ENCODE assay signal across 17 mouse cellular contexts in genomic region chr13:113917376-113917775, GRCm38 (mm10).
DNase-seq lines count a peak whose midpoint lies in the region; ATAC-seq lines count a peak whose summit lies in the region.
"Had no signal": no experiment of that assay in that cellular context is flagged by ENCODE, and none has a peak within 500 bp of the region (broad histone marks: within the 10 kb centered on the region; RNA-seq: fewer than 3 reads in every experiment).

No protein-coding gene starts in this region.

- peak overlapping the region; percentile 87 for H3K27ac ChIP-seq in hindbrain, embryonic 11.5 days (ENCODE audit: low read depth, low read length)
- H3K27ac ChIP-seq in midbrain, embryonic 13.5 days = peak overlapping the region; percentile 85
- H3K27ac ChIP-seq: left cerebral cortex, adult 2 months; limb, embryonic 15.5 days; macrophage had no signal

- peak overlapping the region; percentile 37 for H3K4me2 ChIP-seq in hindbrain, embryonic 11.5 days (replicated peaks; ENCODE audit: low read depth, low read length)
- H3K4me2 ChIP-seq in midbrain, embryonic 13.5 days (replicated peaks) = peak overlapping the region; percentile 48
- H3K4me2 ChIP-seq: limb, embryonic 15.5 days had no signal

- no peak overlapping the region for H3K4me3 ChIP-seq in hindbrain, embryonic 11.5 days (ENCODE audit: low read depth, low read length)
- no peak overlapping the region for H3K4me3 ChIP-seq in midbrain, embryonic 13.5 days (replicated peaks)
- H3K4me3 ChIP-seq: erythroblast, embryonic 14.5 days; limb, embryonic 15.5 days had no signal

- H3K9ac ChIP-seq in hindbrain, embryonic 11.5 days (ENCODE audit: low read depth, low read length) = peak overlapping the region; percentile 29; the same call in 1 of the 2 replicates
- H3K9ac ChIP-seq in midbrain, embryonic 13.5 days (replicated peaks) = peak overlapping the region; percentile 59; the same call in 1 of the 2 replicates
- H3K9ac ChIP-seq: limb, embryonic 15.5 days had no signal

- H3K9me3 ChIP-seq in hindbrain, embryonic 11.5 days (ENCODE audit: control insufficient read depth, low read length) = no peaks in the 10 kb centered on the region
- H3K9me3 ChIP-seq in midbrain, embryonic 13.5 days = no peaks in the 10 kb centered on the region
- H3K9me3 ChIP-seq: limb, embryonic 15.5 days had no signal

- no peaks in the 10 kb centered on the region for H3K27me3 ChIP-seq in hindbrain, embryonic 11.5 days (ENCODE audit: control insufficient read depth, insufficient read depth, low read length)
- H3K27me3 ChIP-seq in midbrain, embryonic 13.5 days = peaks cover 5% of the 10 kb centered on the region; the same call in 1 of the 2 replicates
- H3K27me3 ChIP-seq: limb, embryonic 15.5 days had no signal

- intact Hi-C loops in heart, postnatal 14 days (cut with DNase I) = no loop called here

- 56% methylated on average over 6 of the region's 6 CpGs for WGBS in hindbrain, embryonic 11.5 days
- WGBS in midbrain, embryonic 13.5 days = 29% methylated on average over 6 of the region's 6 CpGs

- H3K36me3 ChIP-seq in hindbrain, embryonic 11.5 days (ENCODE audit: control insufficient read depth, insufficient read depth, low read length) = no peaks in the 10 kb centered on the region
- H3K36me3 ChIP-seq in midbrain, embryonic 13.5 days = no peaks in the 10 kb centered on the region
- H3K36me3 ChIP-seq: limb, embryonic 15.5 days had no signal

- peak; percentile 6; the same call in 1 of the 2 replicates for ATAC-seq in hindbrain, embryonic 11.5 days (ENCODE audit: low FRiP score)
- peak; percentile 34; the same call in 1 of the 2 replicates for ATAC-seq in midbrain, embryonic 13.5 days

- no peaks in the 10 kb centered on the region; the same call in 1 of the 2 replicates for H3K4me1 ChIP-seq in hindbrain, embryonic 11.5 days (replicated peaks; ENCODE audit: control insufficient read depth, insufficient read depth, low read length)
- peaks cover 46% of the 10 kb centered on the region for H3K4me1 ChIP-seq in midbrain, embryonic 13.5 days (replicated peaks)

- peak; percentile 52 for DNase-seq in retina, postnatal 1 day
- DNase-seq in retina, embryonic 14.5 days (ENCODE audit: low spot score) = no peak
- DNase-seq in hindbrain, embryonic 11.5 days (ENCODE audit: low spot score) = no peak
- no peak for DNase-seq in heart, postnatal 14 days
- DNase-seq in liver = no peak
- no peak for DNase-seq in thymus, postnatal 4 days
- DNase-seq: adrenal gland, postnatal 25 days; cerebellum, adult 11-12 months; kidney, adult 18-20 months; kidney, postnatal 4 days; lung, adult 2 months; right cerebral cortex, adult 18-20 months had no signal
